Mouse (Mus musculus) limb, embryonic 12.5 days (tissue): ENCODE results near the gene Habp4. TPM values are rescaled to one million over a fixed set of nuclear protein-coding genes. Genes with fewer than 3 reads are reported as not detected.

Experiments used
- ATAC-seq: fragments of 200-750 bp; cut with Nextera tagmentation; 2 replicates; pipeline ENCODE4 v1.8.0; 2017; ENCODE audit warnings: low read depth, moderate TSS enrichment; ENCODE audit not compliant: insufficient number of reproducible peaks, insufficient read depth, low FRiP score, low TSS enrichment
- H3K27ac ChIP-seq: fragments of 300-500 bp; sonication (generic); 2 replicates; pipeline ENCODE4 v1.5.1; 2016; ENCODE audit warnings: mild to moderate bottlenecking, moderate library complexity
- H3K27me3 ChIP-seq: fragments of 300-500 bp; sonication (generic); 2 replicates; pipeline ENCODE4 v1.6.1; 2016; ENCODE audit warnings: mild to moderate bottlenecking, moderate library complexity
- H3K36me3 ChIP-seq: fragments of 300-500 bp; sonication (generic); 2 replicates; pipeline ENCODE4 v1.6.1; 2016; ENCODE audit warnings: mild to moderate bottlenecking, moderate library complexity
- H3K4me1 ChIP-seq: fragments of 300-500 bp; sonication (generic); replicated peaks from 2 replicates; pipeline ENCODE4 v1.6.1; 2016
- H3K4me2 ChIP-seq: fragments of 300-500 bp; sonication (generic); 2 replicates; pipeline ENCODE4 v1.6.1; 2016; ENCODE audit warnings: mild to moderate bottlenecking, moderate library complexity
- H3K4me3 ChIP-seq: fragments of 300-500 bp; sonication (generic); replicated peaks from 2 replicates; pipeline ENCODE4 v1.5.1; 2016; ENCODE audit warnings: mild to moderate bottlenecking
- H3K9ac ChIP-seq: fragments of 300-500 bp; sonication (generic); replicated peaks from 2 replicates; pipeline ENCODE4 v1.6.1; 2016; ENCODE audit warnings: mild to moderate bottlenecking, moderate library complexity
- H3K9me3 ChIP-seq: fragments of 300-500 bp; sonication (generic); 2 replicates; pipeline ENCODE4 v1.6.1; 2016; ENCODE audit warnings: mild to moderate bottlenecking, moderate library complexity
- WGBS: fragments of 180-500 bp; shearing (Covaris S2); methylation state at CpG from one replicate; pipeline ENCODE4 v1.1.7; 2016; 5-methylcytosine and 5-hydroxymethylcytosine counted together
- polyA plus RNA-seq: library from polyadenylated mRNA; unstranded; fragments of >200 nt; fragmentation: Nextera tagmentation; extraction: Ambion mirVana; gene quantifications from 2 replicates; pipeline ENCODE4 v1.2.1, GENCODE M21; 2016

Gene Habp4
- polyA plus RNA-seq, 1 experiment from 2014 or later = 30.9 TPM

- H3K4me3 ChIP-seq = no peak overlapping the region
- H3K4me2 ChIP-seq = no peak overlapping the region
- no peaks in the 10 kb centered on the region for H3K4me1 ChIP-seq
- H3K27ac ChIP-seq = no peak overlapping the region
- no peaks in the 10 kb centered on the region for H3K9me3 ChIP-seq
- H3K36me3 ChIP-seq = peaks cover 68% of the 10 kb centered on the region
- WGBS = 84% methylated on average over 13 of the region's 13 CpGs
- no peak overlapping the region for H3K9ac ChIP-seq
- H3K27me3 ChIP-seq = no peaks in the 10 kb centered on the region
- ATAC-seq = no peak
Measured at GRCm38 (mm10) chr13:64178746-64179652, 17.4 kb downstream of the Habp4 start.

DNA sequence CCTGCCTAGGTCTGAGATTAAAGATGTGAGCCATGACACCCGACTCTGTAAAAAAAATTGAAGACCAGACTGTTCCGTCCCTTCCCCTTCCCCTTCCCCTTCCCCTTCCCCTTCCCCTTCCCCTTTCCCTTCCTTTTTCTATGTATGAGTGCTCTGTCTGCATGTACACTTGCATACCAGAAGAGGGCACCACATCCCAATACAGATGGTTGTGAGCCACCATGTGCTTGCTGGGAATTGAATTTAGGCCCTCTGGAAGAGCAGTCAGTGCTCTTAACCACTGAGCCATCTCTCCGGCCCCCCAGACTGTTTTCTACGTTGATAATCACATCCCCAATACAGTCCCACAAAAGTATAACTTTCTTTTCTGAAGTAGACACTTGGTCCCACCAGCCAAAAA lies 18.7 kb downstream of the Habp4 start:
- H3K9ac ChIP-seq = no peak overlapping the region
- H3K36me3 ChIP-seq = peaks cover 71% of the 10 kb centered on the region
- no peak overlapping the region for H3K4me3 ChIP-seq
- H3K9me3 ChIP-seq = no peaks in the 10 kb centered on the region
- no peaks in the 10 kb centered on the region for H3K4me1 ChIP-seq
- no peak overlapping the region for H3K27ac ChIP-seq
- no peak overlapping the region for H3K4me2 ChIP-seq
- 85% methylated on average over 4 of the region's 4 CpGs for WGBS
- no peaks in the 10 kb centered on the region for H3K27me3 ChIP-seq
- no peak for ATAC-seq

GRCm38 (mm10) chr13:64180888-64181287 lies 19.3 kb downstream of the Habp4 start:
- ATAC-seq = no peak
- 88% methylated on average over 3 of the region's 3 CpGs for WGBS
- peaks cover 74% of the 10 kb centered on the region for H3K36me3 ChIP-seq

GRCm38 (mm10) chr13:64182091-64182490 lies 20.5 kb downstream of the Habp4 start:
- Histone ChIP-seq H3K27me3 (no peaks in the 10 kb centered on the region), H3K4me3 (no peak overlapping the region), H3K4me2 (no peak overlapping the region), H3K9me3 (no peaks in the 10 kb centered on the region), H3K9ac (no peak overlapping the region), H3K27ac (no peak overlapping the region), H3K36me3 (peaks cover 80% of the 10 kb centered on the region), H3K4me1 (no peaks in the 10 kb centered on the region)
- no peak for ATAC-seq
- 83% methylated on average over 2 of the region's 2 CpGs for WGBS

More at GRCm38 (mm10) chr13:64180888-64181287, 19.3 kb downstream of the Habp4 start:
- Histone ChIP-seq H3K27me3 (no peaks in the 10 kb centered on the region), H3K9ac (no peak overlapping the region), H3K4me2 (no peak overlapping the region), H3K4me1 (no peaks in the 10 kb centered on the region), H3K9me3 (no peaks in the 10 kb centered on the region), H3K27ac (no peak overlapping the region), H3K4me3 (no peak overlapping the region)

- H3K4me1 ChIP-seq = no peaks in the 10 kb centered on the region
- H3K9me3 ChIP-seq = no peaks in the 10 kb centered on the region
- 78% methylated on average over 4 of the region's 4 CpGs for WGBS
- no peaks in the 10 kb centered on the region for H3K27me3 ChIP-seq
- H3K4me2 ChIP-seq = no peak overlapping the region
- peaks cover 71% of the 10 kb centered on the region for H3K36me3 ChIP-seq
- no peak for ATAC-seq
- H3K27ac ChIP-seq = no peak overlapping the region
- no peak overlapping the region for H3K4me3 ChIP-seq
- no peak overlapping the region for H3K9ac ChIP-seq
Measured at GRCm38 (mm10) chr13:64183583-64183982, 22.0 kb downstream of the Habp4 start.

- no peak overlapping the region for H3K4me3 ChIP-seq
- no peak overlapping the region for H3K27ac ChIP-seq
- ATAC-seq = no peak
- H3K27me3 ChIP-seq = no peaks in the 10 kb centered on the region
- no peaks in the 10 kb centered on the region for H3K9me3 ChIP-seq
- 78% methylated on average over 10 of the region's 10 CpGs for WGBS
- no peak overlapping the region for H3K4me2 ChIP-seq
- no peak overlapping the region for H3K9ac ChIP-seq
- peaks cover 69% of the 10 kb centered on the region for H3K36me3 ChIP-seq
- H3K4me1 ChIP-seq = no peaks in the 10 kb centered on the region
Measured at GRCm38 (mm10) chr13:64184361-64184760, 22.7 kb downstream of the Habp4 start.

DNA sequence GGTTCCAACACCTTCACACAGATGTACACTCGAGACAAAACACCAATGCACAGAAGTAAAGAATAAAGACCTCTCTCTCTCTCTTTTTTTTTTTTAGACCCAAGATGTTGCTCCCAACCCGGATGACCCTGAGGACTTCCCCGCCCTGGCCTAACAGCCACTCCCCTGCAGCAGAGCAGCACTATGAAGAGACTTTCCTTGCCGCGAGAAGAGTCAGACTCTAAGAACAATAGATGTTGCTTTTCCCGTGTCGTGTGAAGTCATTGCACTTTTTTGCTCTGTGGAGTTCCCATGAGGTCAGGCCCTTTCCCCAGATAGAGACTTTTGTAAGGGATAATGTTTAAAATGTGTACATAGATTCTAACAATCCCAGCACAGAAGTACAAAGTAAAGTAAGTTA lies 23.6 kb downstream of the Habp4 start:
- peaks cover 65% of the 10 kb centered on the region for H3K36me3 ChIP-seq
- H3K27ac ChIP-seq = no peak overlapping the region
- 85% methylated on average over 7 of the region's 7 CpGs for WGBS

DNA sequence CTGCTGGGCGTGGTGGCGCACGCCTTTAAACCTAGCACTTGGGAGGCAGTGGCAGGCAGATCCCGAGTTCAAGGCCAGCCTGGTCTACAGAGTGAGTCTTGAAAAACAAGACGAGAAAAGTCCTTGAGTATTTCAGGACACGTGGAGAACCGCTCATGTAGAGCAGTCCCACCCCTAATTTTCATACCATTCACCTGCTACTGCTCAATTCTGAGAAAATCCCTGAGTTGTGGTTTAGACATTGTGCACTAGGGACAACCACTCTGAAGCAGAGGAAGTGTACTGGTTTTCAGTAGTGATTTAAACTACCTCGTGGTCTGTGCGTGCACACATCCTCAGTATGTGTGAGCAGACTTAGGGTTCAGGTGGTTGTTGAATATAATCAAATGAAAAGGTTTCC lies 24.0 kb downstream of the Habp4 start:
- H3K4me1 ChIP-seq = no peaks in the 10 kb centered on the region
- no peaks in the 10 kb centered on the region for H3K27me3 ChIP-seq
- H3K27ac ChIP-seq = no peak overlapping the region
- no peak overlapping the region for H3K4me3 ChIP-seq
- peaks cover 63% of the 10 kb centered on the region for H3K36me3 ChIP-seq
- H3K4me2 ChIP-seq = no peak overlapping the region
- WGBS = 95% methylated on average over 9 of the region's 9 CpGs
- H3K9me3 ChIP-seq = no peaks in the 10 kb centered on the region
- H3K9ac ChIP-seq = no peak overlapping the region
- ATAC-seq = no peak

More for the DNA sequence above, 23.6 kb downstream of the Habp4 start:
- ATAC-seq = no peak
- no peaks in the 10 kb centered on the region for H3K9me3 ChIP-seq
- H3K27me3 ChIP-seq = no peaks in the 10 kb centered on the region
- H3K4me3 ChIP-seq = no peak overlapping the region
- H3K4me2 ChIP-seq = no peak overlapping the region
- no peaks in the 10 kb centered on the region for H3K4me1 ChIP-seq
- no peak overlapping the region for H3K9ac ChIP-seq

GRCm38 (mm10) chr13:64186516-64186915 lies 24.9 kb downstream of the Habp4 start:
- no peak overlapping the region for H3K9ac ChIP-seq
- no peak overlapping the region for H3K4me3 ChIP-seq
- no peak overlapping the region for H3K27ac ChIP-seq
- no peaks in the 10 kb centered on the region for H3K9me3 ChIP-seq
- H3K27me3 ChIP-seq = no peaks in the 10 kb centered on the region
- ATAC-seq = no peak
- H3K36me3 ChIP-seq = peaks cover 56% of the 10 kb centered on the region
- 93% methylated on average over 4 of the region's 4 CpGs for WGBS
- H3K4me1 ChIP-seq = no peaks in the 10 kb centered on the region
- no peak overlapping the region for H3K4me2 ChIP-seq

DNA sequence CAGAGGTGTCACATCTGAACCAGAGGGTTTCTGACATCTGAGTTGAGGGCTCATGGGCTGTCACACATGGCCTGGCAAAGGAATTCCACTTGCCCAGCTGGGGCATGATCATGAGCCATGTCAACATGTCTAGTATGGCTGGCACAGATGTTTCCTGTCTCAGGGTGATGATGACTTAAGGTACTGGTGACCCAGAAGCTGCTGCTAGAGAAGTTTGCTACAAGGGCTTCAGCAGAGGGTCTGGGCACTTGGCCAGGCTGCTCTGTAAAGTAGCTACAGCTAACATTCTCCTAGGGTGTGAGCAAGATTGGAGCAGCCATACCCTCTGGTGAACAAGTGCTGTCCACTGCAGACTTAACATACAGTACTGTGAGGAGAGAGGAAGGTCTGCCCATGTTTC lies 25.4 kb downstream of the Habp4 start:
- no peak overlapping the region for H3K4me3 ChIP-seq
- no peak for ATAC-seq
- H3K9ac ChIP-seq = no peak overlapping the region
- H3K36me3 ChIP-seq = peaks cover 55% of the 10 kb centered on the region
- H3K27ac ChIP-seq = no peak overlapping the region
- H3K9me3 ChIP-seq = no peaks in the 10 kb centered on the region
- no peak overlapping the region for H3K4me2 ChIP-seq
- H3K4me1 ChIP-seq = no peaks in the 10 kb centered on the region
- no peaks in the 10 kb centered on the region for H3K27me3 ChIP-seq

DNA sequence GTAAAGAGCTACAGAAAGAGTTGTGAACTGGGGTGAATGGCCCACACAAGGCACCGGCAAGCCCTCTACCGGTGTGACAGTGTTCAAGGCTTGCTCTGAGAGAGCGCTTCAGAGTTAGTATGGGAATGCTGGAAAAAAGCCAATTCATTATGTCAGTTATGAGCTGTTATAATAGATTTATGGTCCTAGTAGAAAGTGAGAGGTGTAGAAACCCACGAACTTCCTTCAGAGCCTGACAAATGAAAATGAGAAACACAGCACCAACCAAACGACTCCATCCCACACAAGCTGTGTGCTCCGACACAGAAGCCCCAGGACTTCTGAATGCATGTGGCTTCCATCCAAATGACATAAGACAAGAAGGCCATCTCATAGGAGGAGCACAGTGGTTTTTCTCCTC lies 36.3 kb downstream of the Habp4 start:
- Histone ChIP-seq H3K27ac (no peak overlapping the region), H3K4me1 (0 out of 2 replicates have a peak, but pooled peaks cover 5% of the 10 kb centered on the region), H3K9me3 (no peaks in the 10 kb centered on the region), H3K4me3 (no peak overlapping the region), H3K27me3 (no peaks in the 10 kb centered on the region), H3K4me2 (no peak overlapping the region), H3K36me3 (peaks cover 28% of the 10 kb centered on the region), H3K9ac (no peak overlapping the region)
- WGBS = 73% methylated on average over 6 of the region's 6 CpGs
- no peak for ATAC-seq

DNA sequence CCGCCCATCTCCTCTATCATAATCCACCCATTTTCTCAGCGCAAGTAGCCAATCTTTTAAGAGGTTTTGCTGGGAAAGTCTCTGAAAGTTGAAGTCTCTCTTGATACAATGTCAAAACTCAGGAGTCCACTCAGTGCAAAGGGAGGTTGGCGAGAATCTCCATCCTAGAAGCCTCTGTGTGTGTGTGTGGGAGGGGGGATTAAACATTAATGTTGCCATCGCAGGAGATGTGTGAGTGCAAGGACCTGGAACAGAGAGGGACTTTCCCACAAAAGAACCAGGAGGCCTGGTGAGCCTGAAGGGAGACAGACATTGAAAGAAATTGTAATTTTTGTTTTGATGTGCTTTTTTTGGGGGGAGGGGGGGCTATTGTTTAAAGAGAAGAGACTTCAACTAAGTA lies 36.7 kb downstream of the Habp4 start:
- H3K9ac ChIP-seq = no peak overlapping the region
- 95% methylated on average over 4 of the region's 4 CpGs for whole genome bisulfite sequencing

More for the DNA sequence above, 36.7 kb downstream of the Habp4 start:
- H3K4me3 ChIP-seq = no peak overlapping the region
- no peaks in the 10 kb centered on the region for H3K27me3 ChIP-seq
- H3K4me1 ChIP-seq = 0 out of 2 replicates have a peak, but pooled peaks cover 5% of the 10 kb centered on the region
- ATAC-seq = no peak
- no peak overlapping the region for H3K27ac ChIP-seq
- no peaks in the 10 kb centered on the region for H3K9me3 ChIP-seq
- peaks cover 27% of the 10 kb centered on the region for H3K36me3 ChIP-seq
- no peak overlapping the region for H3K4me2 ChIP-seq
